8 mouse cellular contexts compared by ENCODE assay signal in genomic region chr9:112186336-112187305, GRCm38 (mm10). TPM values are rescaled to one million over a fixed set of nuclear protein-coding genes. Genes with fewer than 3 reads are reported as not detected.
A peak's percentile ranks its signal among the peaks of the same experiment; 100 is the strongest.
DNase-seq lines count a peak whose midpoint lies in the region; ATAC-seq and TF ChIP-seq lines count a peak whose summit lies in the region.

No protein-coding gene starts in this region.

- no peaks in the 10 kb centered on the region for H3K9me3 ChIP-seq in heart, embryonic 15.5 days (replicated peaks)
- no peaks in the 10 kb centered on the region for H3K9me3 ChIP-seq in embryonic facial prominence, embryonic 12.5 days
- H3K9me3 ChIP-seq in limb, embryonic 15.5 days: no peaks in the 10 kb centered on the region
- H3K9me3 ChIP-seq in intestine, postnatal 0 days (ENCODE audit: control insufficient read depth): no peaks in the 10 kb centered on the region

- no peak overlapping the region for H3K9ac ChIP-seq in heart, embryonic 15.5 days
- H3K9ac ChIP-seq in embryonic facial prominence, embryonic 12.5 days: no peak overlapping the region
- no peak overlapping the region for H3K9ac ChIP-seq in limb, embryonic 15.5 days
- no peak overlapping the region for H3K9ac ChIP-seq in intestine, postnatal 0 days (ENCODE audit: low read depth, low read length)

- WGBS in heart, embryonic 15.5 days: 22% methylated on average over 14 of the region's 14 CpGs
- WGBS in embryonic facial prominence, embryonic 12.5 days: 11% methylated on average over 14 of the region's 14 CpGs
- WGBS in limb, embryonic 15.5 days: 23% methylated on average over 14 of the region's 14 CpGs
- 21% methylated on average over 14 of the region's 14 CpGs for WGBS in intestine, postnatal 0 days

- H3K27ac ChIP-seq in heart, embryonic 15.5 days: no peak overlapping the region
- no peak overlapping the region for H3K27ac ChIP-seq in embryonic facial prominence, embryonic 12.5 days
- no peak overlapping the region for H3K27ac ChIP-seq in limb, embryonic 15.5 days
- no peak overlapping the region for H3K27ac ChIP-seq in intestine, postnatal 0 days (ENCODE audit: low read depth, low read length)

- no peak for ATAC-seq in heart, embryonic 15.5 days (replicated peaks; ENCODE audit: insufficient number of reproducible peaks, insufficient read depth, low FRiP score, low read depth)
- ATAC-seq in embryonic facial prominence, embryonic 12.5 days (ENCODE audit: insufficient number of reproducible peaks, insufficient read depth, low FRiP score, low TSS enrichment): no peak
- no peak for ATAC-seq in limb, embryonic 15.5 days (ENCODE audit: insufficient number of reproducible peaks, low FRiP score, low TSS enrichment, low read depth)
- ATAC-seq in intestine, postnatal 0 days: no peak

- H3K27me3 ChIP-seq in heart, embryonic 15.5 days: no peaks in the 10 kb centered on the region
- H3K27me3 ChIP-seq in embryonic facial prominence, embryonic 12.5 days: peaks cover 19% of the 10 kb centered on the region
- 0 out of 2 replicates have a peak, but pooled peaks cover 3% of the 10 kb centered on the region for H3K27me3 ChIP-seq in limb, embryonic 15.5 days
- H3K27me3 ChIP-seq in splenic B cell, adult 2 months (ENCODE audit: control insufficient read depth, insufficient read depth, low read length, poor library complexity, severe bottlenecking): no peaks in the 10 kb centered on the region
- no peaks in the 10 kb centered on the region for H3K27me3 ChIP-seq in intestine, postnatal 0 days (replicated peaks; ENCODE audit: control insufficient read depth, insufficient read depth, low read length)

- no peak for TF ChIP-seq CTCF in intestine, postnatal 0 days (IDR thresholded peaks at IDR 0.05; ENCODE audit: low read depth)

- H3K4me1 ChIP-seq in heart, embryonic 15.5 days (replicated peaks): peaks cover 15% of the 10 kb centered on the region
- H3K4me1 ChIP-seq in embryonic facial prominence, embryonic 12.5 days: peaks cover 6% of the 10 kb centered on the region; the same call in 1 of the 2 replicates
- peaks cover 3% of the 10 kb centered on the region for H3K4me1 ChIP-seq in limb, embryonic 15.5 days
- no peaks in the 10 kb centered on the region for H3K4me1 ChIP-seq in intestine, postnatal 0 days (replicated peaks; ENCODE audit: control insufficient read depth, insufficient read depth, low read length)

- no peak overlapping the region for H3K4me3 ChIP-seq in heart, embryonic 15.5 days
- H3K4me3 ChIP-seq in embryonic facial prominence, embryonic 12.5 days: 0 out of 2 replicates have a peak overlapping the region, but pooled peaks have one; percentile 7
- peak overlapping the region; percentile 5 for H3K4me3 ChIP-seq in limb, embryonic 15.5 days
- no peak overlapping the region for H3K4me3 ChIP-seq in intestine, postnatal 0 days (ENCODE audit: low read depth, low read length)

- H3K4me2 ChIP-seq in heart, embryonic 15.5 days: peak overlapping the region; percentile 44
- H3K4me2 ChIP-seq in embryonic facial prominence, embryonic 12.5 days (replicated peaks): peak overlapping the region; percentile 38
- peak overlapping the region; percentile 12; the same call in 1 of the 2 replicates for H3K4me2 ChIP-seq in limb, embryonic 15.5 days
- H3K4me2 ChIP-seq in intestine, postnatal 0 days (replicated peaks; ENCODE audit: low read depth): no peak overlapping the region

- H3K36me3 ChIP-seq in heart, embryonic 15.5 days: no peaks in the 10 kb centered on the region
- H3K36me3 ChIP-seq in embryonic facial prominence, embryonic 12.5 days: no peaks in the 10 kb centered on the region
- H3K36me3 ChIP-seq in limb, embryonic 15.5 days: no peaks in the 10 kb centered on the region
- H3K36me3 ChIP-seq in splenic B cell, adult 2 months (ENCODE audit: control insufficient read depth, insufficient read depth, low read length, poor library complexity, severe bottlenecking): no peaks in the 10 kb centered on the region
- H3K36me3 ChIP-seq in intestine, postnatal 0 days (ENCODE audit: control insufficient read depth, insufficient read depth): no peaks in the 10 kb centered on the region

- no peak for DNase-seq in heart, postnatal 4 days
- peak; percentile 3 for DNase-seq in splenic B cell, adult 2 months (ENCODE audit: low read depth, low spot score)
- DNase-seq in lung, postnatal 10 days: no peak
- no peak for DNase-seq in layer of hippocampus, postnatal 25 days (ENCODE audit: extremely low spot score in 1 of 2, low spot score in 1 of 2)

RNA-seq across cellular contexts. Expression of gene Arpp21, which starts 49.1 kb away (rescaled TPM):
- 3.2 and 15.5 TPM in 2 replicates for polyA plus RNA-seq in heart, embryonic 15.5 days (2015; fragmentation: Nextera tagmentation; extraction: Ambion mirVana)
- total RNA-seq in heart, postnatal 4 days (2021): 1 to 10 TPM; 2.4 to 4.6 TPM
- polyA plus RNA-seq in embryonic facial prominence, embryonic 12.5 days (2016; fragmentation: Nextera tagmentation; extraction: Ambion mirVana): 9.8 and 10.3 TPM in 2 replicates
- 13.1 and 22.1 TPM in 2 replicates for polyA plus RNA-seq in limb, embryonic 15.5 days (2015; fragmentation: Nextera tagmentation; extraction: Ambion mirVana)
- total RNA-seq in layer of hippocampus, postnatal 25 days (2021): 100 to 1,000 TPM; 196 to 274 TPM
- 0.82 and 1.1 TPM in 2 replicates for polyA plus RNA-seq in intestine, postnatal 0 days (2015; fragmentation: Nextera tagmentation; extraction: Ambion mirVana)

Comparison
In these comparisons a context has a peak if more than half of its experiments do, and no peak if none do; other contexts are left out.
1. H3K4me3 ChIP-seq: peak in embryonic facial prominence, embryonic 12.5 days (single experiment) and limb, embryonic 15.5 days (single experiment); none in heart, embryonic 15.5 days (single experiment) and intestine, postnatal 0 days (single experiment).